Mouse (Mus musculus) lung, postnatal 14 days (tissue): ENCODE measurements around the gene Tsga13.

Experiments used
- DNase-seq: peaks from one replicate; pipeline ENCODE4 v3.0.0; 2021

The Tsga13 gene

DNA sequence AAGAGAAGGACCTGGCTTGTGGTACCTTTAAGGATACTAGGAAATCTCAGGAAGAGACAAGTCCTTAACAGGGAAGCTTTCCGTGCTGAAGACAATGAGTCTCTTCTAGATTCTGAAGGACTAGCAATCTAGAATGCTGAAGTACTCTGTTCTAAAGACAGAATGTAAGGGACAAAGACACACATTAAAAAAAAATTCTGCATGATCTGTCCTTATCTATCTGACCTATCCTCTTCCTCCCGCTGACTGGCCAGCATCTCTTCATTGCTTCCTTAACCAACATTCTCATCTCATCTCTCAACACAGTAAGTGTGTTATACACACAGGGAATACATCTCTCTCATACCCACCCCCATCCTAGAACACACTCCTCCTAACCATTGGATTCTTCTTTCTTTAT lies at the start of gene Tsga13:
Gene Tsga13 (minus strand): TSS at position 101 of the 400 bp plus-strand sequence.
- no peak for DNase-seq

- peak; percentile 17 for DNase-seq
Measured at GRCm38 (mm10) chr6:30958736-30959540, 43.6 kb upstream of the Tsga13 start, which contains the start of gene Klf14. TSS of gene Klf14 (minus strand) at chr6:30959078.

GRCm38 (mm10) chr6:30957784-30958735 lies 42.7 kb upstream of the Tsga13 start:
- DNase-seq, result peak; percentile 62

GRCm38 (mm10) chr6:30939264-30939663 lies 23.9 kb upstream of the Tsga13 start:
- DNase-seq, result no peak

- DNase-seq, result no peak
Measured at GRCm38 (mm10) chr6:30922821-30923220, 7.4 kb upstream of the Tsga13 start.

DNA sequence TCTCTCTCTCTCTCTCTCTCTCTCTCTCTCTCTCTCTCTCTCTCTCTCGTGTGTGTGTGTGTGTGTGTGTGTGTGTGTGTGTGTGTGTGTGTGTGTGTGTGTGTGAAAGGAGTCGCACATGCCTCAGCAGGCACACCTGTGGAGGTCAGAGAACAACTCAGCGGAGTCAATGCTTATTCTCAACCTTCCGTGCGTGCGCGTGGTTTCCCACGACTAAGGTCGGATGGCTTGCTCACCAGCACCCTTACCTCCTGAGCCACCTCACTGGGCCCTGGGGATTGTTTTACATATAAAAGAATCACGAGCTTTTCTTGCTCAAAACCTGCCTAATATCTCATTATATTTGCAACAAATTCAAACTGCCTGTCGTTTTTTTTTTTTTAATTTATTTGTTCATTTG lies 6.5 kb upstream of the Tsga13 start:
- no peak for DNase-seq

GRCm38 (mm10) chr6:30920834-30921675 lies 5.7 kb upstream of the Tsga13 start:
- no peak for DNase-seq

DNA sequence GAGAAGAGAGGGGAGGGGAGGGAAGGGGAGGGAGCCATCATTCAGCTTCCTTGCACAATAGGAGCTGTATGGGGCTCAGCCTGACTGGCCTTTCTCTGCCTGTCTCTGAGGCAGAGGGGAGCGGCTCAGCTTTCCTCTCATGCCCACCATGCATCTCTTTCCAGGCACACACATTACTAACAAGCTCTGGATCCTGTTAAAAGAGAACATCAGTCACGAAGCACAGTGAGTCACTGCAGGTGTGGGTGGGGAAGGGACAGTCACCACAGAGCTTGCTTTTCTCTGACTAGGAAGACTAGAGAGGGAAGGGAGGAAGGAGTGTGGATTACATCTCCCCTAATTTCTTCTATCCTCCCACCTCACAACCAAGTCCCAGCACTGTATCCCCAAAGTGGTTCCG lies 7.4 kb downstream of the Tsga13 start:
- DNase-seq, result no peak

DNA sequence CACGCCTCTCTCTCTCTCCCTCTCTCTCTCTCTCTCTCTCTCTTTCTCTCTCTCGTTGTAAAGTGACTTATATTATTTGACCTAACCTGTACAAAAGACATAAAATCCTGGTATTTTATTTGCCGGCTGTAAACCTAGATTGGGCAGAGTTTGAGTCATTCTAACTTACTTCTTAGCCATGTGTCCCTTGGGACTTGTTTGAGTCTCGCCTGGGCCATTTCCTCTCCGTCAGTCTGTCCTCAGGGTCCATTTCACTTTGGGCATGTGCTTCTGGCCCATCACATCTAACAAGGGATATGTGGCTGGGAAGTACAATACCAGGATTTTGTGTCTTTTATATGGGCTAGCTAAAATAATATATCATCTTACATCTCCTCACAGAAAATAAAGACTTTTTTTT lies 10.5 kb downstream of the Tsga13 start:
- DNase-seq, result no peak

DNA sequence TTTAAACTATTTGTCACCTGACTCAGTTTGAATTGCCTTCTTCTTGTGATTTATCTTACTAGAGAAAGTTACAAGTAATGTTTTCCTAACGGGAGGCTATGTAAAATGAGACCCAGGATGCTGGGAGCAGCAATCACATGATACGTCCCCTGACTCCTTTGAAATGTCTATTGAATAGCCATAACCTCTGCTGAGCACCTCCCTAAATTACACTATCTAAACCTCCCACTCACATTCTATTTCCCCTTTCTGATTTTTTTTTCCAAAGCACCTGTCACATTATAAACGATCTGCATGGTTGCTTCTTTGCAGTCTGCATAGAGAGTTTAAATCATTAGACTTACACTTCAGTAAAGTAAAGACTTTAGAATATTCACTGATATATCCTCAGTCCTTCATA lies 11.3 kb downstream of the Tsga13 start:
- no peak for DNase-seq

GRCm38 (mm10) chr6:30897520-30897919 lies 17.9 kb downstream of the Tsga13 start:
- DNase-seq, result no peak

DNA sequence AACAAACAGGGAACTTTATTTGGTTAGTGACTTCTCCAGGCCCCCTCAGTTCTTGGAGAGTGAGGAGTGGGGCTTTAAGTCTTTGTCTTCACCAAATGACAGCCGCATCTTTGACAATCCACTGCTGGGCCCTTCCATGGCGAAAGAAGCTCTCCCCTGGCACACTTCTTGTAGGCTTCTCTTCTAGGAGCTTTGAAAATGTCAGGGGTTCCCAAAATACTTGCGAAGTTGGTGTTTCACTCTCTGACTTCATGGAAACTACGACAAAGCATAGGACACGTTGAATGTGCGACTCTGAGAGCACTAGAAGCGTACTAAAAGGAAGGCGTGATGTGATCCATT lies 18.4 kb downstream of the Tsga13 start:
- DNase-seq, result no peak

- DNase-seq, result peak; percentile 96
Measured at GRCm38 (mm10) chr6:30896195-30896985, 19.0 kb downstream of the Tsga13 start, which contains the start of gene Copg2. TSS of gene Copg2 (minus strand) at chr6:30896794.

GRCm38 (mm10) chr6:30895819-30896194 lies 19.6 kb downstream of the Tsga13 start:
- DNase-seq, result no peak

DNA sequence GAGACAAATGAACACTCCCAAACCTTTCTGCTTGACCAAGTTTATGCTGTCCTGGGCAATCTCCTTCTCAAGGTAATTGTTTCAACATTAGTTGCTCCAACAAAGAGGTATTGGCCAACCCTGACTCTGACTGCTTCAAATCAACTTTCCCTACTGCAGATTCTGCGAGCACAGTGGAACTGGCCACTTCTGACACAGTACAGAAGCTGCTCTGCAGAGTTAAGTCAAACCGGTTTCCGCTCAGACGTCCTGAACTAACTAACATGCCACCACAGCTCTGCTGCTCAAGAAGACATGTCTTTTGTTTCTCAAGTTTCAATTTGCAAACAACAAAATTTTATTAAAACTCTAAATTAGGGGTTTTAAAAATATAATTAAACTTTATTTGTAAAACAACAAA lies 22.3 kb downstream of the Tsga13 start:
- peak; percentile 5 for DNase-seq

DNA sequence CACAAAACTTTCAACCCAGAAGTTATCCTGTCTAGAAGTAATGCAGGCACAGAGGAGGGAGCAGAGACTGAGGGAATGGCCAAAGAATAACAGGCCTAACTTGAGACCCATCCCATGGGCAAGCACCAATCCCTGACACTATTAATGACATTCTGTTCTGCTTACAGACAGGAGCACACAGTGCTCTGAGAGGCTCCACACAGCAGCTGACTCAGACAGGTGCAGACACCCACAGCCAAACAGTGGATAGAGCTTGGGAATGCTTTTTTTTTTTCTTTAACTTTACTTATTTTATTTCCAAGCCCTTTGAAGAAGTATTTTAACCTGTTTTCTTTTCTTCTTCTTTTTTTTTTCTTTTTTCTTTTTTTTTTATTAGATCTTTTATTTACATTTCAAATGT lies 23.6 kb downstream of the Tsga13 start:
- no peak for DNase-seq

- DNase-seq, result no peak
Measured at GRCm38 (mm10) chr6:30884856-30885255, 30.5 kb downstream of the Tsga13 start.

GRCm38 (mm10) chr6:30883491-30883890 lies 31.9 kb downstream of the Tsga13 start:
- peak; percentile 59 for DNase-seq

GRCm38 (mm10) chr6:30876661-30877060 lies 38.7 kb downstream of the Tsga13 start:
- DNase-seq, result no peak

DNA sequence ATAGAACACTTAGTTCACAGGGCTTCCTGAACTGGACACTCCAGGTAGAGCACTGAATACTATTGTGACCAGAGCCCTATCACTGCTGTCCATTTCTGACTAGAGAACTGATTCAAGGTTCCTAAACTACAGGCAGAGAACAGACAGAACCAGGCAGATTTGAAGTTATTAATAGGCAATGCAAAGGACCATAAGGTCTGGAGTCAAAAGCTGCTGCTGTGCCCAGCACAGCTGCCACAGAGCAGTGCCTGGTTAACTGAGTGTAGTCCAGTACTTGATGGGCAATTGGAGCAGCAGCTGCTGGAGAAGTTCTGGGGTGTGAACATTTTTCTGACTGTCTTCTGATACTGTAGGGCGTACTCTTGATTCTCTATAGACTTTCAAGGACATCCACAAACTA lies 48.9 kb downstream of the Tsga13 start:
- DNase-seq, result no peak

GRCm38 (mm10) chr6:30865031-30865678 lies 50.2 kb downstream of the Tsga13 start:
- DNase-seq, result no peak
